Mouse (Mus musculus) neural tube, embryonic 14.5 days (tissue): Measurements from ENCODE around the gene Gm21721. TPM values are rescaled to one million over a fixed set of nuclear protein-coding genes. Genes with fewer than 3 reads are reported as not detected.
"Not testable (repeated sequence)": the region's sequence is repeated elsewhere in the genome, so short reads cannot be mapped to it uniquely, and the experiment has no call there.

Experiments
- ATAC-seq: fragments of 200-750 bp; cut with Nextera tagmentation; 2 replicates; pipeline ENCODE4 v1.8.0; 2017; ENCODE audit warnings: low read depth, mild to moderate bottlenecking, moderate TSS enrichment, moderate library complexity
- H3K27ac ChIP-seq: fragments of 300-500 bp; sonication (generic); 2 replicates; pipeline ENCODE4 v1.5.1; 2014; ENCODE audit warnings: low read depth, mild to moderate bottlenecking, control low read depth, low read length, moderate library complexity, mixed read lengths
- H3K27me3 ChIP-seq: fragments of 300-500 bp; sonication (generic); 2 replicates; pipeline ENCODE4 v1.6.1; 2014; ENCODE audit warnings: low read length; ENCODE audit not compliant: control insufficient read depth, insufficient read depth
- H3K36me3 ChIP-seq: fragments of 300-500 bp; sonication (generic); 2 replicates; pipeline ENCODE4 v1.6.1; 2014; ENCODE audit warnings: low read length, mixed read lengths; ENCODE audit not compliant: control insufficient read depth, insufficient read depth
- H3K4me1 ChIP-seq: fragments of 300-500 bp; sonication (generic); 2 replicates; pipeline ENCODE4 v1.6.1; 2014; ENCODE audit warnings: low read length; ENCODE audit not compliant: control insufficient read depth, insufficient read depth
- H3K4me2 ChIP-seq: fragments of 300-500 bp; sonication (generic); 2 replicates; pipeline ENCODE4 v1.6.1; 2014; ENCODE audit warnings: mild to moderate bottlenecking, low read depth, low read length, control low read depth
- H3K4me3 ChIP-seq: fragments of 300-500 bp; sonication (generic); 2 replicates; pipeline ENCODE4 v1.5.1; 2014; ENCODE audit warnings: low read depth, low read length, control low read depth, mixed read lengths
- H3K9ac ChIP-seq: fragments of 300-500 bp; sonication (generic); replicated peaks from 2 replicates; pipeline ENCODE4 v1.6.1; 2014; ENCODE audit warnings: low read depth, mild to moderate bottlenecking, control low read depth, low read length, mixed read lengths
- H3K9me3 ChIP-seq: fragments of 300-500 bp; sonication (generic); 2 replicates; pipeline ENCODE4 v1.6.1; 2016; ENCODE audit warnings: low read length; ENCODE audit not compliant: control insufficient read depth
- WGBS: fragments of 180-500 bp; shearing (Covaris S2); extraction: QIAGEN DNeasy Blood & Tissue Kit; methylation state at CpG from one replicate; pipeline ENCODE4 v1.1.7; 2014; 5-methylcytosine and 5-hydroxymethylcytosine counted together
- polyA plus RNA-seq: library from polyadenylated mRNA; unstranded; fragments of >200 nt; fragmentation: Nextera tagmentation; extraction: Ambion mirVana; gene quantifications from 2 replicates; pipeline ENCODE4 v1.2.1, GENCODE M21; 2014

Gene Gm21721
- not detected in 2 replicates for polyA plus RNA-seq

- not testable (repeated sequence) for ATAC-seq, H3K9me3 ChIP-seq, H3K27ac ChIP-seq, H3K27me3 ChIP-seq, H3K4me3 ChIP-seq, H3K9ac ChIP-seq, H3K4me2 ChIP-seq, H3K4me1 ChIP-seq, H3K36me3 ChIP-seq
- WGBS = no CpG with 5 or more reads among the region's 2 CpGs
These were observed at the start of gene Gm21721 for GRCm38 (mm10) chrY:9202090-9202489. Gene Gm21721, minus strand, starts transcription at chrY:9202190.

Other genes with a start within 250 kb of the Gm21721 start
- not detected in 2 replicates for gene Gm21292, start 68.3 kb downstream of the Gm21721 start, polyA plus RNA-seq
- gene Gm21812, start 145.0 kb upstream of the Gm21721 start, polyA plus RNA-seq = not detected in 2 replicates
- gene Gm21874, start 214.0 kb upstream of the Gm21721 start, polyA plus RNA-seq = not detected in 2 replicates